Mouse (Mus musculus) spleen, adult 18-20 months (tissue): ENCODE measurements at regions not wholly inside any gene's neighbourhood (a gene's known extent, or its start where the extent isn't known, plus 50 kb on each side); places are given as distances from the start of the nearest gene placed in this dataset.
"Not testable (repeated sequence)": the region's sequence is repeated elsewhere in the genome, so short reads cannot be mapped to it uniquely, and the experiment has no call there.

Experiments
- DNase-seq, 2 experiments: peaks; one replicate each; pipeline ENCODE4 v3.0.0; 2022; ENCODE audit warnings: mixed read lengths in 2 of 2

GRCm38 (mm10) chr17:13552840-13553239 is 198.5 kb downstream of the Tcp10c start:
- not testable (repeated sequence) for DNase-seq

DNA sequence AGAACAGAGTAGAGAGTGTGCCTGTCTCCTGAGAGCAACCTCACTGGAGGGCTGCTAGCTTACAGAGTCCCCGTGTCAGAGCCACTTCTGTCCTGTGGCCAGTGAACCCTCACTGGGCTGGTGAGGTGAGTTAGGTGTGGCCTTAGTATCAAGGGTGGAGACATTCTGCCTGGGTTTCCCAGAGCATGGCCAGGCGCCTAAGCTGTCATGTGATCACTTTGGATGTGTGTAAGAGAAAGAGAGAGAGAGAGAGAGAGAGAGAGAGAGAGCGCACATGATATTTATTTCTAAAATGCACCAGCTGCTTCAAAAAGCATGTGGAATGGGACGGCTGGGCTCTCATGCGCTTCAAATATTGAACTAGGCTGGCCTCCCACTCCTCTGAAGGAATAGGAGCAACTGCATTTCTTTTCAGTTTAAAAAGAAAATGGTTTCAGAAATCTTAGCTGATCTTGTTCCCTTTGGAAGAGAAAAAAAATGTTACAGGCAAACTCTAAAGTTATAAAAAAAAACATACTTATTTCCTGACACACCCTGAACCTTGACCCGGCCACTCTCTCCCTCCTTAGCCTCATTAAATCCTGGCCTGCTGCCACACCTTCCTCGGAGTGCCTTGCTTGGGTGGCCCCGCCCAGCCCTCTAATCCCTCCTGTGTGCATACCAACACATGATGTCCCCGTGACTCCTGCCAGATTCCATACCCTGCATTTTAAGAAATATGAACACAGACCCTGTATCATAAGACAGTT is 201.1 kb downstream of the Tcp10c start:
- not testable (repeated sequence) for DNase-seq

DNA sequence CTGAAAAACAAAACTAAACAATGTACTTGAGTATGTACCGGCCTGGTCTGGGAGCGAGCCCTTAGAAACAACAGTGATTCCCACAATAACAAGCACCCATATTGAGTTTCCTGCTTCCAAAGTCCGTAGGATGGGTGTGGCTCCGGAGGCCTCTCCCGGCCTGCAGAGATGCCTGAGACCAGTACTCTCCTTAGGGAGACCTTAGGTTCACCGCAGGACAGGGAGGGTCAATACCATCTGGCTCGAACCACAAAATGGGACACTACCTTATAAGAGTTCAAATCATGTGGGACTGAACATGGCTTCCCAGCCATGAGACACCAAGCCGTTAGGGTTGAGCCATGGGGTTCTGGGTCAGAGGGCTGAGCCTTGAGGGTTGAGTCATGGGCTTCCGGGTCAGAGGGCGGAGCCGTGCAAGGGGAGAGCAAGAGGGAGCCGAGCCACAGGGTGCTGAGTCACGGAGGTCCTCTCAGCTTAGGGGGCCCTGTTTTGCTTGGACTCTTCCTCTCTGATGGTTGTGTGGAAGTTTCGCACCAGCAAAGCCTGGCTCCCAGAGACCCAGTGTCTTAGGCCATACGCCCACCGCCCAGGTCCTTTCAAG is 201.8 kb downstream of the Tcp10c start:
- DNase-seq = not testable (repeated sequence)

GRCm38 (mm10) chr17:13558863-13559262 is 201.5 kb upstream of the Afdn start:
- peak in 1 of 2 experiments; percentile 26 for DNase-seq

DNA sequence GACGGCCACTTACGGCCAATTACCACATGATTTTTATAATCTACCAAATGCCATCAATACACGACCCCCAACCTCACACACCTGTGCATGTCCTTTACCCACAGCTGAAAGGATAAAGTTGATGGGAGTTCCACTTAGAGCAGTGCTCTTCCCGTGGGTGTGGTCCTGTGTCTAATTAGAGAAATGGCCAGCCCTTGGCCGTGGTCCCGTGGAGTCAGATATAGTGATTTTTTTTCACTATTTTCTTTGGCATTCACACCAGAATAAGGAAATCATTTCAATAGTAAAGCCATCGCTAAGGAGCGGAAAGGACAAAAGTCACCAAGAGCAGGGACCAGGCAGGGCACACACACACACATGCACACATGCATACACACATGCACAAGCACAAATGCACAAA is 199.0 kb upstream of the Afdn start:
- no peak for DNase-seq

GRCm38 (mm10) chr17:13562974-13563373 is 197.4 kb upstream of the Afdn start:
- no peak for DNase-seq

GRCm38 (mm10) chr17:13564800-13565199 is 195.5 kb upstream of the Afdn start:
- DNase-seq = no peak

DNA sequence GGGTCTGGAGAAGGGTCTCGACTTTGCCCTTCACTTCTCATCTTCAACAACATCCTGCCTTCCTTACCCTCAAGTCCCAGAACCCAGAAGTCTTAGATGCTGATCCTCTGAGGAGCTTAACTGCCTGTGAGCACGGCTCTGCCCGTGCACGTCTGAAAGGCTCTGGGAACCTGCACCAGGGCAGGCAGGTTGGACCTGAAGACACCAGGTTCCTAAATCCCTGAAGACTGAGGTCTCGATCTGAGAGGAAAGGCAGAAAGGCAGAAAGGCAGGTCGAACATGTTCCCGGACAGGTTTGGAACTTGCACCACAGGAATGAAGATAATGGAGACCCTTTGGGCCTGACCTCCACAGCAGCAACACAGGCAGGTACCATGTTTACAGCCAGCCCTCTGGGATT is 193.7 kb upstream of the Afdn start:
- no peak for DNase-seq

DNA sequence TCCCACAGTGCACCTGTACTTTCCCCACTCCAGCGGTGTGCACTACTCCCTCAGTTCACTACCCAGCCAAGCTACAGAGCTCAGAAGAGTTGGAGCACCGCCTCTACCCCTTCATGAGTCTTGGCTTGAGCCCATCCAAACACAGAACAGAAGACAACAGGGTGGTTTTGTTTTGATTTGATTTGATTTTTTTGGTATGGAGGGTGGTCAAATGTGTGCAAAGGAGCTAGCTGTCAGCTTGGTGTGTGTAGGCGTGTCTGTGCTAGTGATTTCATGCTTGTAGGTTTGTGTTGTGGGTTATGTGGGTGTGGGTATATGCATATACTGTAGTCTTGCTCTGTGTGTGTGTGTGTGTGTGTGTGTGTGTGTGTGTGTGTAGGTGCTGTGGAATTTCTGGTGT is 193.2 kb upstream of the Afdn start:
- DNase-seq = no peak

DNA sequence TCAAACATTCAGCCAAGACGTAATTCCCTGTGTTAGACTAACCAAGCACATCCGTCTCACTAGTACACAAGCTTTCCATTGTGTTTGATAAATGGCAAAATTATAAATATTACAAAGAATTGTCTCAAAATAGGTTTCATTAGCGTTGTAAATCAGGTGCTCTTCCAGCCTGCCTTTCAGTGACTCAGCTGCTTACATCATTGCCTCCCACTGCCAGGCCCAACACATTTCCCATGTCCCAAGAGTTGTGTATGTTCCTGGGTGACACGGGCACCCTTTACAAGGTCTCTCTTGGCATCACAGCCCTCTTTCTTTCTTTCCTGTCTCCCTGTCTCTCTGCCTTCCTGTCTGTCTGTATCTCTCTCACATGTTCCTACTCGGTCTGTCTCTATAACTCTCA is 189.5 kb upstream of the Afdn start:
- no peak for DNase-seq

DNA sequence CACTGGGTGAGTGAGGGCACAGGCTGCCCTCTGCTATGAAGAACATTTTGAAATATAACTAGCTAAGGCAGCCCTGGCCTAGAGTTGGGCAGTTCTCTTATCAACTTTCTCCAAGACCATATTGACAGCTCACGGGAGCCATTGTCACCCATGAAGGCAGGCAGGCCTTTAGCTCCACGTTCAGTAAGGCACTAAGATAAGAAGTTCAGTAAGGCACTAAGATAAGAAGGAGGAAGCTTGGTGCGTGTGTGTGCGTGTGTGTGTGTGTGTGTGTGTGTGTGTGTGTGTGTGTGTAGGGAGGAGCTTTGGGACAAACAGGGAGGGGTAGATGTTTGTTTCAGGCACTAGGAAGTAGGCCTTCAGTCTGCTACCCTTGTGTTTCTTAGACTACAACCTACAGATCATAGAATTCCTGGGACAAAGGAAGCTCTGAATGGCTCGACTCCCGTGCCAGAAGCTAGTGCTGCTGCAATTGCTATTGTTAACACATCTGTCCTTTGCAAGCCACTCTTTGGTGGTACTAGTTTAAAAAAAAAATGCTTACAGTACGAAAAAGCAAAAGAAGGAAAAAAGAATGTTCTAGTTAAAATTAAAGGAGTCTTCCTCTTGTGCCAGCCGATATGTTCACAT is 188.0 kb upstream of the Afdn start:
- no peak for DNase-seq

DNA sequence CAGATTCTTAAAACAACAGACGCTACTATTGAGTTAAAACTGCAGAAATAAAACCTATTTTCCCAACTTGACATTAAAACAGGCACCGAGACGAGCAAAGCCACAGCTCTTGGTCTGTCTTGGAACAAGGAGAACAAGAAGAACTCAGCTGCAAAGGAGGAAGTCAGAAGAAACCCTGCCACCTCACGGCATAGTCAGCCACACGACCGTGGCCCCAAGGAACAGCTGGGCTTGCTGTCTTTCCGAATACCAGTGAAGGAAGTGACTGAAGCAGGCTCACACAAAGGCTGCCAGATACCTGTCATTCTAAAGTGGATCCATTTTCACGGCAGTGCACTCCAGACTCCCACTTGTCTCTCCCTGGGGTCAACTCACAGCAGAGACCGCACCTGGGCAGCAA is 187.3 kb upstream of the Afdn start:
- DNase-seq = no peak

- no peak for DNase-seq
Observed at GRCm38 (mm10) chr17:13574122-13574521, 186.2 kb upstream of the Afdn start.

DNA sequence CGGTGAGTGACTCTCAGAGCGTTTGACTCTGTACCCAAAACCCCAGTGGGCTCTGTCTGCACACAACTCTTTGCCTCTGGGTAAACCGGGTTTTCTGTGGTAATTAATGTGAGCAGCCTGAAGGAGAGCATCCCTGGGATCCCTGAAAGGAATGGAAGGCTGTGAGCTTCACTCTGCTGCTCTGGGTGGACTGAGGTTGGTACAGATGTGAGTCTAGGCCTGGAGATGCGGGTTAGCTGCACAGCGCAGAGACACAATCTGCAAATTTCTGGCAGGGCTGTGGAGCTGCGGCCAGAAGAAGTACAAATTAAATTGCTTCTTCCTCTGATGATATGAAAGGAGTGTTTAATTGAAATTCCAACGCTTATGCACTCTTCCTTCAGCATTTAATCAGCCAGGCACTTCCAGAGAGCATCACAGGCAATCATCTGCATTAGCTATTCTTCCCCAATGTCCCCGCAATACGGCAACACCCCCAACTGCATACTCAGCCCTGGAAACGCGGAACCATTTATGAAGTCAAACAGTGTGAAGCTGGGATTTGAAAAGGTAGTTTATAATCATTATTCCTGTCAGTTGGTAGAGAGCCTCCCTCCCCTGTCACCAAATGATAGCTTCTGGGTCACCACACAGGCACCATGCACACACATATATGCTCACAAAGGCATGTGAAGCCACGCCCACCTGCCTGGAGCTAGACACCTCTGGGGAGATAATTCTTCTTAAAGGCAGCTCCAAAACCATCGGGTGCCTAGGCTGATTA is 185.5 kb upstream of the Afdn start:
- DNase-seq = no peak

- DNase-seq = no peak
Observed at GRCm38 (mm10) chr17:13577798-13578197, 182.5 kb upstream of the Afdn start.

DNA sequence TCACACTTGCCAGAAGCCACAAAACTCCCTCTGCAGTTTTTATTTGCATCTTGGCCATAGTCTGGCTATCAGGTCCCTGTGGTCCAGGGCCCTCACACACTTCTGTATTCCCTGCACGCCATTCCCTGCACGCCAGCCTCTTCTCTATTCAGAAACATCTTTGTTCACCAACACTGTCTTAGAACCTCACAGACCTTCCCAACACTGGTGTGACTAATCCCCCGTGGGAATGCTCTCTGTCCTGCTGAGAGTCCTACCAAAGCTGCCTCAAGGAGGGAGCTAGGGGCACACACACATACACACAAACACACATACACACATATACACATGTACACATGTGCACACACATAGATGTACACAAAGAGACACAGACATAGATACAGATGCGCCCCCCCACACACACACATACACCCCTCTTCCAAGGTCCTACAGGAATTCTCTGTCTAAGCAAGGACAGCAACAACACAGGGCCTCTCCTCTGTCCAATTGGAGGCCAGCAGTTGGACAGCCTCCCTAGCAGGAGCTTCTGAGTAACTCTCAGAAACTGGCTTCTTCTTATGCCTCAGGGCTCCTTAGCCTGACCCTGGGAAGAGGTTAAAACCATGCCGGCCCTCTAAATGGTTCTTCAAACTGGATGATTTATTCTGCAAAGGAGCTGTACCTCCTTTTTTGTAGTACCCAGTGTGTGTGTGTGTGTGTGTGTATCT is 179.0 kb upstream of the Afdn start:
- no peak for DNase-seq

DNA sequence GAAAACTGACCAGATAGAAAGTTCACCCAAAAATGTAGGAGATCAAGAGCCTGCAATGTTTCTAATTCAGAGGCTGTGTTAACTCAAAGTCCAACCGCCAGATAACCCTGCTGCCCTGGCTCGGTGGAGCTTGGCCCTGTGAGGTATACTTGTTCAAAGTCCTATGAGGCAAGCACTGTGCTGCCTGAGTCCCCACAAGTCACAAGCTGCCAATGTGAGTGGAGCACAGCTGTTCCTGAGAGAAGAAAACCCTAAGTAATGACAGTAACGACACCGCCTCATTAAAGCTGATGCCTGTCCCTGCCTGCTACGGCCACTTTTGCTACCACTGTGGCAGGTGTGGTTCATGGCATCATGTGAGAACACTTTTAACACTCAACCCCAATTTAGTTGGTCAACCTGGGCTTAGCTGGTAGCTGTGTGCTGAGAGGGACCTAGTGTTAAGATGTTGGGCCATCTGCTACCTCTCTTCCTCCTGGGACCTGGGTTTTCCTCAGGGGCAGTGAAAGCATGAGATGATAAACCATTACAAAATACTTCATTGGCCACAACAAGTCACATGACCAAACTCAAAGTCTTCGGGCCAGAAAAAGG is 178.2 kb upstream of the Afdn start:
- no peak for DNase-seq

DNA sequence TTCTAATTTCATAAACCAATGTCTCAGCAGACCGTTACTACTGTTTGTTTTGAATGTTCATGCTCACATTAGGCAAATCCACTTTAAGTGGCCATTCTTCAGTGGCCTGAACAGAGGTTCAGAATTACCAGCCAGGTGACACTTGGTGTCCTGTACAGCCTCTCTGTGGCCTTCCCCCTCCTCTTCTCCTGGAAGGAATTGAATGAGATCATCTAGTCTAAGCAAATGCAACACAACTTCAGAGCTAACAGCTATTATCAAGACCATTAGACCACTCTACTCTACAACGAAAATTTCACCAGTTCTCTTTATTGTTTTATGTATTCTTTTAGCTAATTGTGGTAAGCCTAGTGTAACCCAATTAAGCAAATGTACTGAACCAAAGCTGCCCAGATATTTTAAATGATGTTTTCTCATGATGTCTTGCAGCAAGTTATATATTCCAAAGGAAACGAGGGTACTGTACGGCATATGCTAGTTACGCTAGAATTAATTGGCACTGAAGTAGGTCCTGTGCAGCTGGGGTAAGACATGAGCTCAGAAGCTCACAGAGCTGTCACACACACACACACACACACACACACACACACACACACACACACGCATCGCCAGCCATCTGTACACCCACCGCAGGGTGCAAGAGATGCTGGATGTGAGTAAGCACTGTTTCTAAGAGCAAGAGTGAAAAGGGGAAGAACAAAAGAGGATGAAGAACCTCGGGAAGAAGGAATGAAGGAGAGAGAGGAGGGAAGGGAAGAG is 176.7 kb upstream of the Afdn start:
- no peak for DNase-seq

- DNase-seq = no peak
Observed at GRCm38 (mm10) chr17:13584394-13584793, 175.9 kb upstream of the Afdn start.

DNA sequence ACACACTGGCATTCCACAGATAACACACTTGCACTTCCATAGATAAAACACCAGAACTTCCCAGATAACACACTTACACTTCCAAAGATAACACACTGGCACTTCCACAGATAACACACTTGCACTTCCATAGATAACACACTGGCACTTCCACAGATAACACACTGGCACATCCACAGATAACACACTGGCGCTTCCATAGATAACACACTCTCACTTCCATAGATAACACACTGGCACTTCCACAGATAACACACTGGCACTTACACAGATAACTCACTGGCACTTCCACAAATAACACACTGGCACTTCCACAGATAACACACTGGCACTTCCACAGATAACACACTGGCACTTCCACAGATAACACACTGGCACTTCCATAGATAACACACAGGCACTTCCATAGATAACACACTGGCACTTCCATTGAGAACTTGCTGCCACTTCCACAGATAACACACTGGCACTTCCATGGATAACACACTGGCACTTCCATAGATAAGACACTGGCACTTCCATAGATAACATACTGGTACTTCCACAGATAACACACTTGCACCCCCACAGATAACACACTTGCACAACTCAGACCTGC is 170.0 kb upstream of the Afdn start:
- not testable (repeated sequence) for DNase-seq
